Mouse (Mus musculus): ENCODE results near the gene Kcnd2. TPM values are rescaled to one million over a fixed set of nuclear protein-coding genes. Genes with fewer than 3 reads are reported as not detected.

Kcnd2 gene
- total and polyA plus RNA-seq, 3 experiments = not detected

DNA sequence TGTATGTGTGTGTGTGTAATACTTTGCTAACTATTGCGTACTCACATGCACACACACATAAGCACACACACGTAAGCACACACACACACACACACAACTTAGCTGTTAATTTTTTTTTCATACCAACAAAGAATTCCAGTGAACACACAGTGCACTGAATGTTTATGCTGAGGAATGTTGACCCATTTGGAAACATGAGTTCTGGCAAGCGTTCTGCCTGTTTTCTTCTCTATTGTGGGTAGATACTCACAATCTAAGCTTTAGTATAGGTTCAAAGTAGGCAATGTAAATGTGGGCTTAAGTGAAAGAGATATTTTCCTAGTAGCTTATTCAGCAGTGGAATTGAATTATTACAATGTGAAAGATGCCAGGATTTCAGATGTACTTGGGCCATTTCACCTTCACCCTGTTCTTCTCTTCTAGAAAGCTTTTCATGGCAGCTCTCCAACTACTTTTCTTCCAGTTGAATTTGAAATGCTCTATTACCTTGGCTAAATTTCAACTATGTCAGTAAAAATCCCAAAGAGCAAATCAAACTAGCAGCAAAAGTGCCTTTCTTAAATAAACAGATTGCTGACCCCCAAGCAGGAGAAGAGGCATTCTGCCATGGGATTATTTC is 295.4 kb downstream of the Kcnd2 start:
- in situ Hi-C loops (cut with MboI; ENCODE audit: low pct_ligation_motif_present, low pct_unique_long_range_greater_than_20kb, low sequenced_read_pairs) (no loop called here), dilution Hi-C loops (cut with MboI; ENCODE audit: extremely low pct_ligation_motif_present, extremely low pct_unique_long_range_greater_than_20kb, low sequenced_read_pairs) (no loop called here)
- H3K4me1 ChIP-seq (ENCODE audit: control insufficient read depth in 1 of 2, insufficient read depth in 2 of 2) = no peaks in the 10 kb centered on the region
- H3K27ac ChIP-seq (ENCODE audit: insufficient read depth, low read depth) = no peak overlapping the region
- no peak for DNase-seq (ENCODE audit: extremely low read depth)
- TF ChIP-seq JUND (conservative IDR thresholded peaks at IDR 0.05; ENCODE audit: low read depth, low read length) (no peak), IRF4 (IDR thresholded peaks at IDR 0.05; ENCODE audit: low read depth, low read length) (no peak), GABPA (IDR thresholded peaks at IDR 0.05; ENCODE audit: insufficient replicate concordance, low read depth, low read length) (no peak), MYC (IDR thresholded peaks at IDR 0.05; ENCODE audit: low read depth, low read length) (no peak)
- H3K4me3 ChIP-seq (replicated peaks in 1 of 3; ENCODE audit: low read depth in 2 of 3, low read length in 2 of 3, poor library complexity in 1 of 3) = no peak overlapping the region
- no peaks in the 10 kb centered on the region for H3K79me2 ChIP-seq (replicated peaks; ENCODE audit: control insufficient read depth, extremely low read depth, insufficient read depth, poor library complexity, severe bottlenecking)
- no peak overlapping the region for H3K9ac ChIP-seq (ENCODE audit: insufficient read depth, low read depth)
- H3K9me3 ChIP-seq (replicated peaks; ENCODE audit: low read length) = no peaks in the 10 kb centered on the region
- H3K36me3 ChIP-seq (replicated peaks in 1 of 2; ENCODE audit: control insufficient read depth in 1 of 2, insufficient read depth in 1 of 2, low read length in 1 of 2) = no peaks in the 10 kb centered on the region
- no peaks in the 10 kb centered on the region for H3K27me3 ChIP-seq (replicated peaks)
- no peak overlapping the region for H3K4me2 ChIP-seq (ENCODE audit: insufficient read depth, low read depth, poor library complexity, severe bottlenecking)

DNA sequence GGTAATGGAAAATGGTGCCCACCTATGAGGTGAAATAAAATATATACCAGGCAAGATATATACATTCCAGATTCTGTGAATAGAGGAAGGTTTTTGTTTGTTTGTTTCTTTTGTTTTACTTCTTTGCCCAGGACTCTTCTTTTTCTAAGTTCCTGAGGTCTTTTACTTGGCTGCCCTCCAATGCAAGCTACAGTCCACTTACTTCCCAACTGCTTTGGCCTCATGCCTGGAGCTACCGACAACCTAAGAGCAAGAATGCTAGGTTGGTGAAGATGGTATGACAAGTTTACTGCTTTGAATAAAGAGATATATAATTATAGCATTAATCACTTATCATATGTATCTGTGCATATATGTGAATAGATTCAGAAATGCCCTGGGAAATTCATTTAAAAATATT is 305.0 kb downstream of the Kcnd2 start:
- in situ Hi-C loops (cut with MboI; ENCODE audit: low pct_ligation_motif_present, low pct_unique_long_range_greater_than_20kb, low sequenced_read_pairs) (no loop called here), dilution Hi-C loops (cut with MboI; ENCODE audit: extremely low pct_ligation_motif_present, extremely low pct_unique_long_range_greater_than_20kb, low sequenced_read_pairs) (no loop called here)
- TF ChIP-seq IRF4 (IDR thresholded peaks at IDR 0.05; ENCODE audit: low read depth, low read length) (no peak), ZMIZ1 (IDR thresholded peaks at IDR 0.05; ENCODE audit: low read depth, low read length) (no peak), TBP (conservative IDR thresholded peaks at IDR 0.05; ENCODE audit: low read depth, low read length) (no peak), BHLHE40 (IDR thresholded peaks at IDR 0.05; ENCODE audit: low read depth, low read length) (no peak), MEF2A (IDR thresholded peaks at IDR 0.05; ENCODE audit: borderline replicate concordance, low read depth, low read length) (no peak), PAX5 (IDR thresholded peaks at IDR 0.05; ENCODE audit: low read length) (no peak), E2F4 (IDR thresholded peaks at IDR 0.05; ENCODE audit: insufficient replicate concordance, low read depth, low read length) (no peak), NELFE (IDR thresholded peaks at IDR 0.05; ENCODE audit: low read depth, low read length) (no peak), MYC (IDR thresholded peaks at IDR 0.05; ENCODE audit: low read depth, low read length) (no peak), MAFK (IDR thresholded peaks at IDR 0.05; ENCODE audit: insufficient replicate concordance, low read length) (no peak), ZKSCAN1 (IDR thresholded peaks at IDR 0.05; ENCODE audit: borderline replicate concordance, low read depth, low read length) (no peak), JUN (IDR thresholded peaks at IDR 0.05; ENCODE audit: insufficient read depth, low read depth, low read length) (no peak), USF2 (conservative IDR thresholded peaks at IDR 0.05; ENCODE audit: low read depth, low read length) (no peak), RCOR1 (conservative IDR thresholded peaks at IDR 0.05; ENCODE audit: low read depth, low read length) (no peak), RAD21 (IDR thresholded peaks at IDR 0.05; ENCODE audit: low read depth, low read length) (no peak), UBTF (IDR thresholded peaks at IDR 0.05; ENCODE audit: low read depth, low read length) (no peak), JUND (conservative IDR thresholded peaks at IDR 0.05; ENCODE audit: low read depth, low read length) (no peak), KAT2A (IDR thresholded peaks at IDR 0.05; ENCODE audit: insufficient replicate concordance, low read length) (no peak), CTCF (conservative IDR thresholded peaks at IDR 0.05 in 1 of 2, IDR thresholded peaks at IDR 0.05 in 1 of 2; ENCODE audit: low read depth in 2 of 2, low read length in 2 of 2) (no peak), POLR2AphosphoS2 (IDR thresholded peaks at IDR 0.05; ENCODE audit: low read depth, low read length) (no peak)
- Histone ChIP-seq H3K27me3 (replicated peaks) (no peaks in the 10 kb centered on the region), H3K79me2 (replicated peaks; ENCODE audit: control insufficient read depth, extremely low read depth, insufficient read depth, poor library complexity, severe bottlenecking) (no peaks in the 10 kb centered on the region), H3K4me3 (replicated peaks in 1 of 3; ENCODE audit: low read depth in 2 of 3, low read length in 2 of 3, poor library complexity in 1 of 3) (no peak overlapping the region), H3K4me2 (ENCODE audit: insufficient read depth, low read depth, poor library complexity, severe bottlenecking) (no peak overlapping the region), H3K36me3 (replicated peaks in 1 of 2; ENCODE audit: control insufficient read depth in 1 of 2, insufficient read depth in 1 of 2, low read length in 1 of 2) (no peaks in the 10 kb centered on the region), H3K9ac (ENCODE audit: insufficient read depth, low read depth) (no peak overlapping the region), H3K9me3 (replicated peaks; ENCODE audit: low read length) (no peaks in the 10 kb centered on the region), H3K4me1 (ENCODE audit: control insufficient read depth in 1 of 2, insufficient read depth in 2 of 2) (no peaks in the 10 kb centered on the region), H3K27ac (ENCODE audit: insufficient read depth, low read depth) (no peak overlapping the region)
- no peak for DNase-seq (ENCODE audit: extremely low read depth)

Data from CH12.LX (cell line).